Mouse (Mus musculus): ENCODE results near the gene Castor2. TPM values are rescaled to one million over a fixed set of nuclear protein-coding genes. Genes with fewer than 3 reads are reported as not detected.

Castor2 gene
- polyA plus RNA-seq (2021; fragmentation: Nextera tagmentation) = 19.4 and 33.4 TPM in 2 replicates
- long read RNA-seq, experiment 1, full-length matches to known transcripts = 2 of 41 reads
- long read RNA-seq, experiment 1, partial matches to known transcripts = 0 of 41 reads
- long read RNA-seq, experiment 1, other reads (novel, unspliced or antisense) = 39 of 41 reads
- long read RNA-seq, experiment 2, full-length matches to known transcripts = 112 of 249 reads
- long read RNA-seq, experiment 2, partial matches to known transcripts = 83 of 249 reads
- long read RNA-seq, experiment 2, other reads (novel, unspliced or antisense) = 54 of 249 reads

GRCm38 (mm10) chr5:134099496-134100211 lies at the start of gene Castor2:
Castor2 (plus strand) TSS chr5:134099711.

GRCm38 (mm10) chr5:134176169-134176881 lies 76.8 kb downstream of the Castor2 start, which contains the start of gene Rcc1l:
Rcc1l (minus strand) TSS chr5:134176774.

GRCm38 (mm10) chr5:134183880-134184808 lies 84.6 kb downstream of the Castor2 start, which contains the start of gene Gtf2ird2:
Gtf2ird2 (plus strand) TSS chr5:134184019.

Other genes starting within 250 kb of the Castor2 start
- gene Rcc1l, start 77.1 kb downstream of the Castor2 start, polyA plus RNA-seq (2021; fragmentation: Nextera tagmentation) = 9.4 and 10.6 TPM in 2 replicates
- gene Gtf2ird2, start 84.3 kb downstream of the Castor2 start, polyA plus RNA-seq (2021; fragmentation: Nextera tagmentation) = 4.2 and 4.5 TPM in 2 replicates
- gene Ncf1, start 129.9 kb downstream of the Castor2 start, polyA plus RNA-seq (2021; fragmentation: Nextera tagmentation) = 3.3 and 3.4 TPM in 2 replicates
- 38.7 and 44.0 TPM in 2 replicates for gene Gtf2i, start 215.0 kb downstream of the Castor2 start, polyA plus RNA-seq (2021; fragmentation: Nextera tagmentation)

Measured in layer of hippocampus, adult 6 months (tissue).